Mouse (Mus musculus) B cell, adult (primary cell): Measurements from ENCODE around the gene 2310034G01Rik. TPM values are rescaled to one million over a fixed set of nuclear protein-coding genes. Genes with fewer than 3 reads are reported as not detected.

Experiments
- total RNA-seq: library from RNA; stranded (reverse); gene quantifications from 4 replicates; pipeline ENCODE4 v1.2.4, GENCODE M21; 2023; ENCODE audit not compliant: inconsistent age

Gene 2310034G01Rik
- total RNA-seq: not detected in 4 replicates

GRCm38 (mm10) chr19:46350168-46350932 is at the start of gene 2310034G01Rik:
Gene 2310034G01Rik, minus strand, starts transcription at chr19:46350302.

GRCm38 (mm10) chr19:46396686-46397435 is 46.8 kb upstream of the 2310034G01Rik start, which contains the start of gene Sufu:
Gene Sufu, plus strand, starts transcription at chr19:46396896.

DNA sequence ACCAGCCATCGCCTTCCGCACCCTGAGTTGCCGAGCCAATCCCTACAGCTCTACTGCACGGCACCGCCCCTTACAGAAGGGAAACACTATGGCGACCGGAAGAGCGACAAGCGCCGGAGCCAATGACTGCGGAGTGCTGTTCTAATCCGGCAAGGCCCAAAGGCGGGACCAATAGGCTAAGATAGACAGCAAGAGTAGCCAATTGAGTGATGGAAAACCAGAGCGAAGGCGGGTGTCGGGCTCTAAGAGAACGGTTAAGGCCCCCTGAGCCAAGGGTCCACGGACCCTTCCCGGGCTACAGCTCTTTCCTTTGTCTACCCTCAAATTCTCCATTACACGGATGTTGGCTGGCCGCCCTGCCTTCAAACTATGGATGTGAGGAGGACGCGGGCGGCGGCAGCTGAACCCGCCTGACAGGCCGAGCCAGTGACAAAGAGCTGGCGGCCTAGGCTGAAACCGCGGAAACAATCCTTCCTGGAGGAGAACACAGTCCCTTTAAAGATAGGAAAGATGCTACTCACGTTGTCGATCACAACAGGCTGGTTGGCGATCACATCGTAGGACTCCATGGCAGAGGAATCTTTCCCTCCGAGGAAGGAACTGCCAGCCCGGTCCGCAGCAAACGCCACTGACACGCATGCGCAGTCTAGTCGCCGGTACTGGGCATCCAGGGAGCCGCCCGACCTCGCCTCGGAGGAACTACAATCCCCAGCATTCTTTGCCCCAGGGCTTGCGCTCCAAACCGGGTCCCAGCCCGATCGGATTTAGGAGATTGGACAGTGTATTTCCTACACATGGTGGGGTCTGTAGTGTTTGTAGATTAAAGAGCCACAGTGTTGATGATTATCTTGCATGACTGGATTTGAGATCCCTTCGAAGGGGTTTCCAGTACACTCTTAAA is 45.3 kb upstream of the 2310034G01Rik start, which contains the start of gene Actr1a:
TSS of gene Actr1a (minus strand) at position 640 of the 901 bp plus-strand sequence.

DNA sequence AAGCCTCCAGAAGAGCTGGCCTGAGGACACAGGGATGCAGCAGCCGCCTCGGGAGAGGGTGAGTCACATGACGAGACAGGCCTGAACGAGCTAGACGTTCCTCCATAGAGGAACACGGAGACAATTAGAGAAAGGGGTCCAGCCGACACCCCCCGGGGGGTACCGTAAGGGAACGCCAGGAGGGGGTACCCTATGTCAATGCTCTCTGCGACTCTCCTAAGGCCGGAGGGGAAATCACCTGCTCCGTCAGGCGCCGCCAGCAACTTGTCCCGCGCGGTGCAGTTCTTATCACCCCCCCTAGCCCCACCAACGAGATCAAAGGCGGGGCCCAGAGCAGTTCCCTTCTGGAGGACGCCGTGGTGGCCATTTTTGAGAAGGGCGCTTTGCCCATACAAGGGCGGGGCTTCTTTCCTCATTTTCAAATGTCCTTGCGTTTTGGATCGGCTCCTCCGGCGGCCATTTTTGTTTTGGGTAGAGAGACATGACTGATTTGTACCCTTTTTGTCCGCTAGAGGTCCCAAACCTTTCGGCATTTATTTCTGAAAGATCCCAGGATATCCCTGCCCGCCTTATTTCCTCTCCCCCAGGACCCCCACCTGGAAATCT is 11.7 kb downstream of the 2310034G01Rik start, which contains the start of gene Cuedc2:
TSS of gene Cuedc2 (minus strand) at position 372 of the 606 bp plus-strand sequence.

GRCm38 (mm10) chr19:46328081-46329030 is 21.7 kb downstream of the 2310034G01Rik start, which contains the start of gene Fbxl15:
Gene Fbxl15, plus strand, starts transcription at chr19:46328184.

GRCm38 (mm10) chr19:46326756-46327305 is 23.3 kb downstream of the 2310034G01Rik start, which contains the start of gene Psd:
Gene Psd, minus strand, starts transcription at chr19:46327156.

GRCm38 (mm10) chr19:46304216-46304841 is 45.8 kb downstream of the 2310034G01Rik start, which contains the start of gene Nfkb2:
Gene Nfkb2, plus strand, starts transcription at chr19:46304320.

Other genes with a start within 250 kb of the 2310034G01Rik start
- not detected in 4 replicates for gene Elovl3, start 218.4 kb downstream of the 2310034G01Rik start, total RNA-seq
- gene Pitx3, start 202.0 kb downstream of the 2310034G01Rik start, total RNA-seq: not detected in 4 replicates
- gene Gbf1, start 197.8 kb downstream of the 2310034G01Rik start, total RNA-seq: 114 to 128 TPM (median 121 TPM) in 4 replicates
- 232 to 244 TPM (median 239 TPM) in 4 replicates for gene Nfkb2, start 46.0 kb downstream of the 2310034G01Rik start, total RNA-seq
- gene Psd, start 23.1 kb downstream of the 2310034G01Rik start, total RNA-seq: 0.38 to 2.4 TPM (median 1.3 TPM) in 4 replicates
- 4.8 to 6.3 TPM (median 5.6 TPM) in 4 replicates for gene Fbxl15, start 22.1 kb downstream of the 2310034G01Rik start, total RNA-seq
- gene Cuedc2, start 11.6 kb downstream of the 2310034G01Rik start, total RNA-seq: 61.9 to 71.2 TPM (median 66.9 TPM) in 4 replicates
- 0.57 to 0.80 TPM (median 0.61 TPM) in 3 of 4 replicates, not detected in the other for gene Mfsd13a, start 9.2 kb downstream of the 2310034G01Rik start, total RNA-seq
- 90.2 to 98.4 TPM (median 95.7 TPM) in 4 replicates for gene Actr1a, start 45.4 kb upstream of the 2310034G01Rik start, total RNA-seq
- 39.9 to 46.2 TPM (median 44.2 TPM) in 4 replicates for gene Sufu, start 46.6 kb upstream of the 2310034G01Rik start, total RNA-seq
- gene Trim8, start 151.4 kb upstream of the 2310034G01Rik start, total RNA-seq: 61.7 to 73.8 TPM (median 71.9 TPM) in 4 replicates
- 9.0 to 17.3 TPM (median 13.5 TPM) in 4 replicates for gene Arl3, start 222.9 kb upstream of the 2310034G01Rik start, total RNA-seq
- 10.3 to 15.9 TPM (median 14.5 TPM) in 4 replicates for gene Sfxn2, start 223.1 kb upstream of the 2310034G01Rik start, total RNA-seq
- gene Wbp1l, start 248.8 kb upstream of the 2310034G01Rik start, total RNA-seq: 56.6 to 66.2 TPM (median 61.5 TPM) in 4 replicates